Mouse (Mus musculus): ENCODE measurements around the gene Rbm5.

The Rbm5 gene

GRCm38 (mm10) chr9:107701594-107701993 is 69.2 kb downstream of the Rbm5 start:
- no peak for DNase-seq (ENCODE audit: low read depth, low spot score)

GRCm38 (mm10) chr9:107700114-107700571 is 70.7 kb downstream of the Rbm5 start:
- DNase-seq (ENCODE audit: low read depth, low spot score), result no peak

- no peak for DNase-seq (ENCODE audit: low read depth, low spot score)
Measured at GRCm38 (mm10) chr9:107699376-107699980, 71.3 kb downstream of the Rbm5 start.

GRCm38 (mm10) chr9:107698611-107699190 is 72.1 kb downstream of the Rbm5 start:
- DNase-seq (ENCODE audit: low read depth, low spot score), result no peak

DNA sequence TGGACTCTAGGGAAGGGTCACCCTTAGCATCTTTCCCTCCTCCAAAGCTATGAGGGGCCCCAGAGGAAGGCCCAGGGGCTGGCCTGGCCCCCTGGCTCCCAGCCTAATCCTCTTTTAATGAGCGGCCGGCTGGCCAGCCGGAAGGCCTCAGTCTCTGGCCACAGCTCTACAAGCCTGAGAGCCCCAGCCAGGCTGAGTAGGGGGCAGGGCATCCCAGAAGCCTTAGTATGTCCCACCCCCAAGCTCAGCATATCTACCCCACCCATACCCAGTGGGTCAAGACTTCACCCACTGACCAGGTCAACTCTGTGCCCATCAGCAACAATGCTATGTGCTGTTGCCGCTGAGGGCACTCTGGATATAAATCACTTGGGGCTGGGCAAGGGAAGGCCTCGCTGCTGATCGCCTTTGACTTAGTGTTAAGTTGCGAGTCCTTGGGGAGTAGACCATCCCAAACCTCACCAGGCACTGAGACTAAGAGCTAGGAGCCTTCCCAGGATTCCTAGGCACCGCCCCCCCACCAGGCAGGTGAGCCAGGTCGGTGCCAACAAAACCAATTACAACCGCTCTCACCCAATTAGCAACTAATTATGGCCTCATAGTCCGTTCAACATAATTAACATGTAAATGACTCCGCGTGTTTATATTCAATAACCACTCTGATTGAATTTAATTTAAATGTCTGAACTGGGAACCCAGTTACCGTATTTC is 72.8 kb downstream of the Rbm5 start:
- no peak for DNase-seq (ENCODE audit: low read depth, low spot score)

- DNase-seq (ENCODE audit: low read depth, low spot score), result no peak
Measured at GRCm38 (mm10) chr9:107696845-107697610, 73.8 kb downstream of the Rbm5 start.

- DNase-seq (ENCODE audit: low read depth, low spot score), result no peak
Measured at GRCm38 (mm10) chr9:107696106-107696479, 74.7 kb downstream of the Rbm5 start.

- DNase-seq (ENCODE audit: low read depth, low spot score), result no peak
Measured at GRCm38 (mm10) chr9:107695441-107696105, 75.2 kb downstream of the Rbm5 start.

DNA sequence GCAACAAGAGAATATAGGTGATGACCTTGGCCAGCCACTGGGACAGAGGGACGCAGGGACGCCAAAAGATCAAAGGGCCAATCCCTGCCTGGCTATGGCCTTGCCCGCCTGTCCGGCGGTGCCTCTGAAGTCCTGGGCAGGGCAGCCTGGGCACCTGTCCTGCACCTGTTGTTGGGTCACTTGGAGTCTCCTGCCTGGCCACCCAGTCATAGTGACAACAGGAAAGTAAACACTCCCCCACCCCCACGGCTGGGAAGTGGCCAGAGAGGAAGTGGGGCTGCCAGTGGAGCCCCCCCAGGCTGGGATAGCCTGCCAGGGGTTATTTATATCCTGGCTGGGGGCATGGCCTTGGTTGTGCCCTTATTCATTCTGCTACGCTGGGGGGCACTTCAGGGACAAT is 76.2 kb downstream of the Rbm5 start:
- DNase-seq (ENCODE audit: low read depth, low spot score), result no peak

DNA sequence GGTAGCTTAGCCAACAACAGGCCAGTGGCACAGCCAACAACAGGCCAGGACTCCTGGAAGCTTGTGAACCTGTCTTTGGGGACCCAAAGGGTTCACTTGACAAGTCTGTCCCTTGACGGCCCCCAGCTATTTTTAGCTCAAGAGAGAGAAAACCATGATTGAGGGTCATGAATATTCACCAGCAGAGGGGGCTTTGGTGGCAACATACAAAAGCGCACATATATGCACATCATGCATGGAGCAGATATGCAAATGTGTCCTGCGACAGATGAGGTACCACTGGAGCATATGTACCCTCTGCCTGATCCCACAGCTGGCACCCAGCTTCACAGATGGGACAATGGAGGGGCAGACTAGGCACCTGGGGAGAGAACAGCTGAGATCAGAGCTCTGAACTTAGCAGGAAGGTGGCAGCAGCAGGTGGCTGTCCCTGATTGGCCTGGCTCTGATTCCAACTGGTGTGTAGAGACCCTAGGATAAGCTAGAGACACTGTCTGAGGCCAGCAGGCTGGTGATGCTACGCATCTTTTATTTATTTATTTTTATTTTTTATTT is 77.3 kb downstream of the Rbm5 start:
- no peak for DNase-seq (ENCODE audit: low read depth, low spot score)

DNA sequence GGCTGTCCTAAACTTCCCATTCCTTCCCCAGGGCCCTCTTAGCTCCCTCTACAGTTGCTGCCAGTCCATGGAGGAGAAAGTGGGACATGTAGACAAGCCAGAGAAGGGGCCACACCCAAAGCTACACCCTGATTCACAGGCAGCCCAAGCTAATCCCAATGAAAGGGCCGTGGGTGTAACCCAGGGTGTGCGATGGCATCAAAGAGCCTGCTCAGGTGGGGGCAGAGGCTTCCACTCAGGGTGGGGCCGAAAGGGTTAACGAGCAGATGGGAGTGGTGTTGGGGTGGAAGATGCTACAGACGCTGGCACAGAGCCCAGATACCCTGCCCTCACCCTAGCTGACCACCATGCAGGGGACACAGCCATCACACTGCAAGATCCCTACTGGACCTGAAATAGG is 78.0 kb downstream of the Rbm5 start:
- DNase-seq (ENCODE audit: low read depth, low spot score), result no peak

- DNase-seq (ENCODE audit: low read depth, low spot score), result no peak
Measured at GRCm38 (mm10) chr9:107690391-107690790, 80.4 kb downstream of the Rbm5 start.
